Mouse (Mus musculus): ENCODE data around the gene Dppa4. TPM values are rescaled to one million over a fixed set of nuclear protein-coding genes. Genes with fewer than 3 reads are reported as not detected.

Gene Dppa4
- polyA plus RNA-seq, 1 experiment from 2014 or later, result not detected

- no peak for ATAC-seq
These were observed 31.8 kb downstream of the Dppa4 start for GRCm38 (mm10) chr16:48315294-48315693.

GRCm38 (mm10) chr16:48320781-48321180, 37.2 kb downstream of the Dppa4 start:
- Histone ChIP-seq H3K36me3 (ENCODE audit: control insufficient read depth, insufficient read depth) (no peaks in the 10 kb centered on the region), H3K9me3 (ENCODE audit: control insufficient read depth) (no peaks in the 10 kb centered on the region), H3K9ac (ENCODE audit: low read depth, low read length) (no peak overlapping the region), H3K4me1 (replicated peaks; ENCODE audit: control insufficient read depth, insufficient read depth, low read length) (no peaks in the 10 kb centered on the region), H3K4me3 (ENCODE audit: low read depth, low read length) (no peak overlapping the region), H3K4me2 (replicated peaks; ENCODE audit: low read depth) (no peak overlapping the region), H3K27ac (ENCODE audit: low read depth, low read length) (no peak overlapping the region), H3K27me3 (replicated peaks; ENCODE audit: control insufficient read depth, insufficient read depth, low read length) (no peaks in the 10 kb centered on the region)
- 97% methylated on average over 6 of the region's 6 CpGs for WGBS
- no peak for ATAC-seq
- peak; percentile 44 for TF ChIP-seq CTCF (IDR thresholded peaks at IDR 0.05; ENCODE audit: low read depth)

More at GRCm38 (mm10) chr16:48315294-48315693, 31.8 kb downstream of the Dppa4 start:
- no peak overlapping the region for H3K27ac ChIP-seq (ENCODE audit: low read depth, low read length)
- H3K36me3 ChIP-seq (ENCODE audit: control insufficient read depth, insufficient read depth), result no peaks in the 10 kb centered on the region
- H3K9me3 ChIP-seq (ENCODE audit: control insufficient read depth), result no peaks in the 10 kb centered on the region
- no peaks in the 10 kb centered on the region for H3K4me1 ChIP-seq (replicated peaks; ENCODE audit: control insufficient read depth, insufficient read depth, low read length)
- no peak overlapping the region for H3K4me2 ChIP-seq (replicated peaks; ENCODE audit: low read depth)
- no peak overlapping the region for H3K4me3 ChIP-seq (ENCODE audit: low read depth, low read length)
- 97% methylated on average over 3 of the region's 3 CpGs for WGBS
- H3K27me3 ChIP-seq (replicated peaks; ENCODE audit: control insufficient read depth, insufficient read depth, low read length), result no peaks in the 10 kb centered on the region
- TF ChIP-seq CTCF (IDR thresholded peaks at IDR 0.05; ENCODE audit: low read depth), result no peak
- no peak overlapping the region for H3K9ac ChIP-seq (ENCODE audit: low read depth, low read length)

GRCm38 (mm10) chr16:48323133-48323532, 39.6 kb downstream of the Dppa4 start:
- no peak overlapping the region for H3K4me2 ChIP-seq (replicated peaks; ENCODE audit: low read depth)
- no peak for TF ChIP-seq CTCF (IDR thresholded peaks at IDR 0.05; ENCODE audit: low read depth)
- no peaks in the 10 kb centered on the region for H3K4me1 ChIP-seq (replicated peaks; ENCODE audit: control insufficient read depth, insufficient read depth, low read length)
- H3K9ac ChIP-seq (ENCODE audit: low read depth, low read length), result no peak overlapping the region
- no peaks in the 10 kb centered on the region for H3K9me3 ChIP-seq (ENCODE audit: control insufficient read depth)
- no peak for ATAC-seq
- no peak overlapping the region for H3K27ac ChIP-seq (ENCODE audit: low read depth, low read length)
- H3K36me3 ChIP-seq (ENCODE audit: control insufficient read depth, insufficient read depth), result no peaks in the 10 kb centered on the region
- H3K27me3 ChIP-seq (replicated peaks; ENCODE audit: control insufficient read depth, insufficient read depth, low read length), result no peaks in the 10 kb centered on the region
- WGBS, result 75% methylated on average over 6 of the region's 6 CpGs
- H3K4me3 ChIP-seq (ENCODE audit: low read depth, low read length), result no peak overlapping the region

- Histone ChIP-seq H3K9me3 (ENCODE audit: control insufficient read depth) (no peaks in the 10 kb centered on the region), H3K9ac (ENCODE audit: low read depth, low read length) (no peak overlapping the region)
- WGBS, result 85% methylated on average over 8 of the region's 8 CpGs
These were observed 40.2 kb downstream of the Dppa4 start for GRCm38 (mm10) chr16:48323602-48324345.

GRCm38 (mm10) chr16:48326903-48327302, 43.4 kb downstream of the Dppa4 start:
- H3K4me1 ChIP-seq (replicated peaks; ENCODE audit: control insufficient read depth, insufficient read depth, low read length), result no peaks in the 10 kb centered on the region
- no peak overlapping the region for H3K9ac ChIP-seq (ENCODE audit: low read depth, low read length)
- H3K27me3 ChIP-seq (replicated peaks; ENCODE audit: control insufficient read depth, insufficient read depth, low read length), result no peaks in the 10 kb centered on the region
- H3K36me3 ChIP-seq (ENCODE audit: control insufficient read depth, insufficient read depth), result no peaks in the 10 kb centered on the region
- H3K4me2 ChIP-seq (replicated peaks; ENCODE audit: low read depth), result no peak overlapping the region
- no peak for TF ChIP-seq CTCF (IDR thresholded peaks at IDR 0.05; ENCODE audit: low read depth)
- H3K4me3 ChIP-seq (ENCODE audit: low read depth, low read length), result no peak overlapping the region
- 50% methylated on average over 5 of the region's 5 CpGs for WGBS
- no peaks in the 10 kb centered on the region for H3K9me3 ChIP-seq (ENCODE audit: control insufficient read depth)
- no peak for ATAC-seq
- H3K27ac ChIP-seq (ENCODE audit: low read depth, low read length), result no peak overlapping the region

More at GRCm38 (mm10) chr16:48323602-48324345, 40.2 kb downstream of the Dppa4 start:
- H3K27me3 ChIP-seq (replicated peaks; ENCODE audit: control insufficient read depth, insufficient read depth, low read length), result no peaks in the 10 kb centered on the region
- no peak for ATAC-seq
- H3K4me1 ChIP-seq (replicated peaks; ENCODE audit: control insufficient read depth, insufficient read depth, low read length), result no peaks in the 10 kb centered on the region
- no peak for TF ChIP-seq CTCF (IDR thresholded peaks at IDR 0.05; ENCODE audit: low read depth)
- no peaks in the 10 kb centered on the region for H3K36me3 ChIP-seq (ENCODE audit: control insufficient read depth, insufficient read depth)
- H3K4me3 ChIP-seq (ENCODE audit: low read depth, low read length), result no peak overlapping the region
- no peak overlapping the region for H3K27ac ChIP-seq (ENCODE audit: low read depth, low read length)
- no peak overlapping the region for H3K4me2 ChIP-seq (replicated peaks; ENCODE audit: low read depth)

- 88% methylated on average over 2 of the region's 2 CpGs for WGBS
- Histone ChIP-seq H3K27me3 (replicated peaks; ENCODE audit: control insufficient read depth, insufficient read depth, low read length) (no peaks in the 10 kb centered on the region), H3K4me3 (ENCODE audit: low read depth, low read length) (no peak overlapping the region), H3K9me3 (ENCODE audit: control insufficient read depth) (no peaks in the 10 kb centered on the region), H3K4me1 (replicated peaks; ENCODE audit: control insufficient read depth, insufficient read depth, low read length) (no peaks in the 10 kb centered on the region), H3K27ac (ENCODE audit: low read depth, low read length) (no peak overlapping the region), H3K4me2 (replicated peaks; ENCODE audit: low read depth) (no peak overlapping the region), H3K9ac (ENCODE audit: low read depth, low read length) (no peak overlapping the region), H3K36me3 (ENCODE audit: control insufficient read depth, insufficient read depth) (no peaks in the 10 kb centered on the region)
- ATAC-seq, result no peak
- TF ChIP-seq CTCF (IDR thresholded peaks at IDR 0.05; ENCODE audit: low read depth), result peak; percentile 38
These were observed 44.9 kb downstream of the Dppa4 start for GRCm38 (mm10) chr16:48328420-48328819.

Measured in intestine, postnatal 0 days (tissue).